Mouse (Mus musculus) testis, adult 2 months (tissue): ENCODE measurements around the gene Vamp4.

Source experiments
- CTCF ChIP-seq: fragments of 200-500 bp; IDR thresholded peaks from 2 replicates; pipeline ENCODE4 v1.5.1; 2012; ENCODE audit warnings: low read depth, mild to moderate bottlenecking, inconsistent platforms, low read length, moderate library complexity; ENCODE audit not compliant: control insufficient read depth, insufficient read depth, insufficient replicate concordance
- POLR2A ChIP-seq: fragments of 200-500 bp; IDR thresholded peaks from 2 replicates; pipeline ENCODE4 v1.6.1; 2012; ENCODE audit warnings: low read depth, mild to moderate bottlenecking, inconsistent platforms, low read length, moderate library complexity; ENCODE audit not compliant: control insufficient read depth

DNA sequence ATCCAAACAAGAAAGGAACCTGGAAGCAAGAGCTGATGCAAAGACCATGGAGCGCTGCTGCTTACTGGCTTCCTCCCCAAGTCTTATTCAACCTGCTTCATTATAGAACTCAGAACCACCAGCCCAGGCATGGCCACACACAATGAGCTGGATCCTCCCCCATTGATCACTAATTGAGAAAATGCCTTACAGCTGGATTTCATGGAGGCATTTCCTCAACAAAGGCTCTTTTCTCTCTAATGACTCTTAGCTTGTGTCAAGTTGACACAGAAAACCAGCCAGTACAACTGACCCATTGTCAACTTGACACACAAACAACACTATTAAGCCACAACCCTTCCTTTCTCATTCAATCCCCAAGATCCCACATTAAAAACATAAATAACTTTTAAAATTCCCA lies 39.6 kb upstream of the Vamp4 start:
- TF ChIP-seq CTCF (no peak), POLR2A (no peak)
